Mouse (Mus musculus) limb, embryonic 15.5 days (tissue): ENCODE data around the gene Olfr212. TPM values are rescaled to one million over a fixed set of nuclear protein-coding genes. Genes with fewer than 3 reads are reported as not detected.
"Not testable (repeated sequence)": the region's sequence is repeated elsewhere in the genome, so short reads cannot be mapped to it uniquely, and the experiment has no call there.

Experiments used
- ATAC-seq: fragments of 200-750 bp; cut with Nextera tagmentation; 2 replicates; pipeline ENCODE4 v1.8.0; 2017; ENCODE audit warnings: low read depth, moderate TSS enrichment; ENCODE audit not compliant: insufficient number of reproducible peaks, low FRiP score, low TSS enrichment
- H3K27ac ChIP-seq: fragments of 300-500 bp; sonication (generic); 2 replicates; pipeline ENCODE4 v1.5.1; 2015; ENCODE audit warnings: moderate library complexity, mild to moderate bottlenecking, inconsistent platforms
- H3K27me3 ChIP-seq: fragments of 300-500 bp; sonication (generic); 2 replicates; pipeline ENCODE4 v1.6.1; 2015; ENCODE audit warnings: inconsistent platforms
- H3K36me3 ChIP-seq: fragments of 300-500 bp; sonication (generic); 2 replicates; pipeline ENCODE4 v1.6.1; 2015; ENCODE audit warnings: inconsistent platforms
- H3K4me1 ChIP-seq: fragments of 300-500 bp; sonication (generic); 2 replicates; pipeline ENCODE4 v1.6.1; 2015; ENCODE audit warnings: inconsistent platforms
- H3K4me2 ChIP-seq: fragments of 300-500 bp; sonication (generic); 2 replicates; pipeline ENCODE4 v1.6.1; 2015; ENCODE audit warnings: mild to moderate bottlenecking, inconsistent platforms
- H3K4me3 ChIP-seq: fragments of 300-500 bp; sonication (generic); 2 replicates; pipeline ENCODE4 v1.5.1; 2015; ENCODE audit warnings: mild to moderate bottlenecking, inconsistent platforms
- H3K9ac ChIP-seq: fragments of 300-500 bp; sonication (generic); 2 replicates; pipeline ENCODE4 v1.6.1; 2015; ENCODE audit warnings: inconsistent platforms
- H3K9me3 ChIP-seq: fragments of 300-500 bp; sonication (generic); 2 replicates; pipeline ENCODE4 v1.6.1; 2016; ENCODE audit warnings: inconsistent platforms
- WGBS: fragments of 180-500 bp; shearing (Covaris S2); methylation state at CpG from one replicate; pipeline ENCODE4 v1.1.7; 2015; 5-methylcytosine and 5-hydroxymethylcytosine counted together
- polyA plus RNA-seq: library from polyadenylated mRNA; unstranded; fragments of >200 nt; fragmentation: Nextera tagmentation; extraction: Ambion mirVana; gene quantifications from 2 replicates; pipeline ENCODE4 v1.2.1, GENCODE M21; 2015

The Olfr212 gene
- polyA plus RNA-seq, 1 experiment from 2014 or later, result not detected

GRCm38 (mm10) chr6:116542500-116542899 is 36.2 kb downstream of the Olfr212 start:
- Histone ChIP-seq H3K4me1 (no peaks in the 10 kb centered on the region), H3K4me3 (no peak overlapping the region), H3K27me3 (no peaks in the 10 kb centered on the region), H3K9me3 (no peaks in the 10 kb centered on the region), H3K9ac (no peak overlapping the region), H3K36me3 (no peaks in the 10 kb centered on the region), H3K4me2 (no peak overlapping the region), H3K27ac (no peak overlapping the region)
- no peak for ATAC-seq
- WGBS, result 81% methylated on average over 2 of the region's 2 CpGs

GRCm38 (mm10) chr6:116550841-116551240 is 44.5 kb downstream of the Olfr212 start, which contains the start of gene Gm5580:
Gene Gm5580, plus strand, starts transcription at chr6:116551141.
- H3K36me3 ChIP-seq, H3K9ac ChIP-seq, H3K27ac ChIP-seq, H3K4me2 ChIP-seq, ATAC-seq, H3K4me1 ChIP-seq, H3K4me3 ChIP-seq, H3K9me3 ChIP-seq, H3K27me3 ChIP-seq: not testable (repeated sequence)
- WGBS, result 97% methylated on average over 11 of the region's 11 CpGs

GRCm38 (mm10) chr6:116553935-116554334 is 47.6 kb downstream of the Olfr212 start, which contains the start of gene Olfr214:
Gene Olfr214, plus strand, starts transcription at chr6:116554235.
- 56% methylated on average over 1 of the region's 1 CpGs for WGBS

GRCm38 (mm10) chr6:116554952-116555351 is 48.6 kb downstream of the Olfr212 start:
- no peaks in the 10 kb centered on the region for H3K36me3 ChIP-seq

More at GRCm38 (mm10) chr6:116553935-116554334, 47.6 kb downstream of the Olfr212 start, which contains the start of gene Olfr214:
- no peaks in the 10 kb centered on the region for H3K27me3 ChIP-seq
- H3K4me1 ChIP-seq, result no peaks in the 10 kb centered on the region
- H3K9ac ChIP-seq, result no peak within 1 kb of the TSS
- no peak within 1 kb of the TSS for H3K4me2 ChIP-seq
- no peak within 1 kb of the TSS for H3K27ac ChIP-seq
- ATAC-seq, result no peak
- no peaks in the 10 kb centered on the region for H3K36me3 ChIP-seq
- H3K4me3 ChIP-seq, result no peak within 1 kb of the TSS
- no peaks in the 10 kb centered on the region for H3K9me3 ChIP-seq

More at GRCm38 (mm10) chr6:116554952-116555351, 48.6 kb downstream of the Olfr212 start:
- no peak overlapping the region for H3K9ac ChIP-seq
- H3K4me2 ChIP-seq, result no peak overlapping the region
- 69% methylated on average over 3 of the region's 3 CpGs for WGBS
- H3K27ac ChIP-seq, result no peak overlapping the region
- no peak overlapping the region for H3K4me3 ChIP-seq
- no peaks in the 10 kb centered on the region for H3K4me1 ChIP-seq
- H3K27me3 ChIP-seq, result no peaks in the 10 kb centered on the region
- ATAC-seq, result no peak
- no peaks in the 10 kb centered on the region for H3K9me3 ChIP-seq

Other genes starting within 250 kb of the Olfr212 start
- gene Zfand4, start 242.3 kb upstream of the Olfr212 start, polyA plus RNA-seq, result 5.1 and 5.5 TPM in 2 replicates
- 25.8 and 26.0 TPM in 2 replicates for gene March8, start 168.5 kb upstream of the Olfr212 start, polyA plus RNA-seq
- gene Alox5, start 45.3 kb upstream of the Olfr212 start, polyA plus RNA-seq, result 3.1 and 3.7 TPM in 2 replicates
- gene Olfr211, start 17.4 kb upstream of the Olfr212 start, polyA plus RNA-seq, result not detected in 2 replicates
- gene Olfr213, start 31.9 kb downstream of the Olfr212 start, polyA plus RNA-seq, result not detected in 2 replicates
- gene Gm5580, start 44.6 kb downstream of the Olfr212 start, polyA plus RNA-seq, result 0.44 and 0.78 TPM in 2 replicates
- not detected in 2 replicates for gene Olfr214, start 47.7 kb downstream of the Olfr212 start, polyA plus RNA-seq
- gene Olfr215, start 77.7 kb downstream of the Olfr212 start, polyA plus RNA-seq, result not detected in 2 replicates
- 138 and 143 TPM in 2 replicates for gene Zfp422, start 122.5 kb downstream of the Olfr212 start, polyA plus RNA-seq
- gene Depp1, start 144.1 kb downstream of the Olfr212 start, polyA plus RNA-seq, result 38.3 and 47.2 TPM in 2 replicates
- gene Rassf4, start 167.4 kb downstream of the Olfr212 start, polyA plus RNA-seq, result 11.2 and 12.4 TPM in 2 replicates
- 0.14 and 0.32 TPM in 2 replicates for gene Tmem72, start 210.4 kb downstream of the Olfr212 start, polyA plus RNA-seq